Mouse (Mus musculus): Measurements from ENCODE around the gene Gm28778.
"Not testable (repeated sequence)": the region's sequence is repeated elsewhere in the genome, so short reads cannot be mapped to it uniquely, and the experiment has no call there.

Gm28778 gene

GRCm38 (mm10) chr1:53296581-53297383, at the start of gene Gm28778, which contains the start of the genes Pms1 and Ormdl1:
Gm28778 (plus strand) TSS chr1:53297111.
Pms1 (minus strand) TSS chr1:53297018.
Ormdl1 (plus strand) TSS chr1:53297095.
- in situ Hi-C loops (cut with MboI; ENCODE audit: low sequenced_read_pairs): no loop called here

- in situ Hi-C loops (cut with MboI; ENCODE audit: low sequenced_read_pairs): not testable (repeated sequence)
These were observed 31.8 kb upstream of the Gm28778 start for GRCm38 (mm10) chr1:53264958-53265612.

DNA sequence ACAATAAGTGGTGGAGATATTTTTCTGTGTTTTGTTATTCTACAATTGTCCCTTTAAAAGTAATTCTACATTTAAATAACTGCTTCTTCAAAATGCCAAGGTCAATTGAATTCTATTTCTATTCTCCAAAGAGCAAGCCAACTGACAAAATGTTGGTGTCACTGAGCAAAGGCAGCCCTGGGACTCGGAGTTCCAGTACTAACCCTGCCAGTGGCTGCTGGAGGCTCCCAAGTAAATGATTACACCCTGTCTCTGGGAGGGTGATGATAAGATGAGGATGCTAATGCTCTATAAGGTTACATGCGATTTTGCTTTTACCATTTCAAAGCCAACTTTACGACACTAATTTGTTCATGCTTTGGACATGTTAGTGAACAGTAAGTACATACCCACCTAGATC, 27.0 kb upstream of the Gm28778 start:
- in situ Hi-C loops (cut with MboI; ENCODE audit: low sequenced_read_pairs): no loop called here

DNA sequence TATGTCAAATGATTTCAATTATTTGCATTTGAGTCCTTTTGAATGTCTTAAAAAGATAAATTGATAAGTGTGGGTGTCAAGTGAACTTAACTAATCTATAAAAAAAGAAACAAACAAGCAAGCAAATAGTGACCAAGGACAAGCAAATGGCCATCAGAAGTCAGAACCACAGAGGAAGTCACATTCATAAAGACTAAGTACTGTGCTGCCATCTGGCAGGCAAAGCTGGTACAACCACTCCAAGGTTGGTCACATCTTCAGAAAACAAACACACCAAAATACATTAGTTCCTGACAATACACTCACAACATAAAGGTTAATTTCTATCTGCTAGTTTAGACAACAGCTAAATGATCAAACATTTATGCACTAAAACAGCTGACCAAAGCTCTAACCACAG, 24.3 kb upstream of the Gm28778 start:
- in situ Hi-C loops (cut with MboI; ENCODE audit: low sequenced_read_pairs): no loop called here

- in situ Hi-C loops (cut with MboI; ENCODE audit: low sequenced_read_pairs): no loop called here
These were observed 5.7 kb upstream of the Gm28778 start for GRCm38 (mm10) chr1:53291197-53291596.

- in situ Hi-C loops (cut with MboI; ENCODE audit: low sequenced_read_pairs): no loop called here
These were observed 3.6 kb downstream of the Gm28778 start for GRCm38 (mm10) chr1:53300506-53300905.

GRCm38 (mm10) chr1:53312989-53313967, 16.4 kb downstream of the Gm28778 start, which contains the start of gene Osgepl1:
Osgepl1 (plus strand) TSS chr1:53313624.
- in situ Hi-C loops (cut with MboI; ENCODE audit: low sequenced_read_pairs): no loop called here

DNA sequence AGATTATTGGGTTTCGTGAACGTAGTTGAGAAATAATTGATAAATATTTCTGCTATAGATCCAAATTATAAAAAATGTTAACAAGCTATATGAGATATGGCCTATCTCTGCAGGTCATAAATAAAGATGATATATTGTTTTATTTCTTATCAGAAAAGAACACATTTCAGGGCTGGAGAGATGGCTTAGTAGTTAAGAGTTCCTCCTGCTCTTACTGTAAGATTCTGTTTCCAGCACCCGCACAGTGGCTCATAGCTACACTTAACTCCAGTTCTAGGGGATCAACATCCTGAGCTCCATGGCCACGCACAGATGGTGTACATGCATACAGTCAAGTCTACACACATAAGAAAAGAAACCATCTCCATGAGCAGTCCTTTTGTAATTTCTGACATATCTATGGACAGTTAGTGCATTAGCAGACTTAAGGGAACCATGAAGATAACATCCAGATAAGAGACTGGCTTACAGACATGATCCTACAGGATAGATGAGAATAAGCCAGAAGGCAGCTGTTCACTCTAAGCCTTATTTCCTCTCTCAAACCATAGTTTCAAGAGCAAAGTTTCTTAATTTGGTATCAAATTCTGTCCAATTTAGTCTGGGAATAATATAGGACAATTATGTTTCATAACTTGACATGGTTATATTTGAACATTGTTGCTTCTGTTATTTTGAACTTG, 24.9 kb downstream of the Gm28778 start:
- in situ Hi-C loops (cut with MboI; ENCODE audit: low sequenced_read_pairs): no loop called here

GRCm38 (mm10) chr1:53323254-53323653, 26.3 kb downstream of the Gm28778 start:
- in situ Hi-C loops (cut with MboI; ENCODE audit: low sequenced_read_pairs): no loop called here

- in situ Hi-C loops (cut with MboI; ENCODE audit: low sequenced_read_pairs): no loop called here
These were observed 27.4 kb downstream of the Gm28778 start for GRCm38 (mm10) chr1:53324277-53324676.

- in situ Hi-C loops (cut with MboI; ENCODE audit: low sequenced_read_pairs): no loop called here
These were observed 28.1 kb downstream of the Gm28778 start for GRCm38 (mm10) chr1:53324827-53325494.

- in situ Hi-C loops (cut with MboI; ENCODE audit: low sequenced_read_pairs): not testable (repeated sequence)
These were observed 36.6 kb downstream of the Gm28778 start for GRCm38 (mm10) chr1:53333527-53333926.

- in situ Hi-C loops (cut with MboI; ENCODE audit: low sequenced_read_pairs): no loop called here
These were observed 38.6 kb downstream of the Gm28778 start for GRCm38 (mm10) chr1:53335465-53335864.

- in situ Hi-C loops (cut with MboI; ENCODE audit: low sequenced_read_pairs): not testable (repeated sequence)
These were observed 40.5 kb downstream of the Gm28778 start for GRCm38 (mm10) chr1:53337403-53337802.

GRCm38 (mm10) chr1:53341071-53341470, 44.2 kb downstream of the Gm28778 start:
- in situ Hi-C loops (cut with MboI; ENCODE audit: low sequenced_read_pairs): no loop called here

GRCm38 (mm10) chr1:53352327-53353261, 55.7 kb downstream of the Gm28778 start, which contains the start of the genes Asdurf, Gm28551 and Asnsd1:
Asdurf (minus strand) TSS chr1:53352619.
Gm28551 (minus strand) TSS chr1:53352667.
Asnsd1 (minus strand) TSS chr1:53352752.
- in situ Hi-C loops (cut with MboI; ENCODE audit: low sequenced_read_pairs): no loop called here

DNA sequence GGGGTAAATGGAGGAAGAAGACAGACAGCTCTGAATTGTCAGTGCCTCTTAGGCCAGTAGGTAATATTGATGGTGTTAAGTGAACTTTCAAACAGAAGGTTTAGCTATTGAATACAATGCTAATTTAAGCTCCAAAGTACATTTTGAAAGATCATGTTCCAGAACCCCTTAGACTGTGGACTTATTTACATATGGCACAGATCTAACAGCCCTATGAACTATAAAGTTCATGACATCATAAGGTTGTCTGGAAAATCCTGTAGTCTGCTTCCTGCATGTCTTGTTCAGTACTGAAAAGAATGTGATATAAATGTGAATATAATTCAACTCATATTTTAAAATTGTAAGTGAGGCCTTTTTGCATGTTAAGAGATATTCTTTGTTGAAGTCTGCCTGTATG, 62.1 kb downstream of the Gm28778 start:
- in situ Hi-C loops (cut with MboI; ENCODE audit: low sequenced_read_pairs): no loop called here

Measured in CH12F3 (cell line).